Comparison of ENCODE assay signal across 8 mouse cellular contexts in the genomic region with DNA sequence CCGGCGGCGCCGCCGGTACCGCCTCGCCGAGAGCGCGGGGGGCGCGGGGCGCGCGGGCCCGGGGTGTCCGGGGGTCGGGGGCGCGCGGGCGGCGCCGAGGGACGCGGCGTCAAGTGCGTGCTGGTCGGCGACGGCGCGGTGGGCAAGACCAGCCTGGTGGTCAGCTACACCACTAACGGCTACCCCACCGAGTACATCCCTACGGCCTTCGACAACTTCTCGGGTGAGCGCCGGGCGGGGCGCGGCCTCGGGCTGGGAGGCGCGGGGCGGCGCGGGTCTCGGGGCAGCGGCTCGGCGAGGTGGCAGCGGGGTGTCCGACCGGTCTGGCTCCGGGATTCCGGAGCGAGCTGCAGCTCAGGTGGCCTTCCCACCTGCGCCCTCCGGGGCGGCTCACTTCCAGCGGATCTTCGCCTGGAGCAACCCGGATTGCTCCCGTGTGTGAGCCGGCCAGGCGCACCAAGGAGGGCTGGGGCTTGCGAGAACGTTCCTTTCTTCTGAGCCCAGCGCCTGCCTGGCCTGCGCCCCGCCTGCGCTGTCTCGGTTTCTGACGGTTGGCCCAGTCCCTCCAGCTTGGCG. TPM values are rescaled to one million over a fixed set of nuclear protein-coding genes. Genes with fewer than 3 reads are reported as not detected.
DNase-seq lines count a peak whose midpoint lies in the region; ATAC-seq and TF ChIP-seq lines count a peak whose summit lies in the region.

No protein-coding gene starts in this region.

- H3K27ac ChIP-seq in embryonic fibroblast, embryonic 13.5 days (ENCODE audit: insufficient read depth, low read length) = peak overlapping the region; percentile 41; the same call in 1 of the 2 replicates
- H3K27ac ChIP-seq in heart, embryonic 14.5 days (replicated peaks in 1 of 2; ENCODE audit: control insufficient read depth in 1 of 2, insufficient read depth in 1 of 2, low read depth in 2 of 2, low read length in 2 of 2) = peak overlapping the region; percentile 82 to 88
- peak overlapping the region; percentile 85 for H3K27ac ChIP-seq in lung, embryonic 15.5 days

- no peak for TF ChIP-seq CTCF in E14TG2a.4 (conservative IDR thresholded peaks at IDR 0.05; ENCODE audit: low read length)
- no peak for TF ChIP-seq CTCF in embryonic fibroblast, embryonic 13.5 days (IDR thresholded peaks at IDR 0.05; ENCODE audit: borderline replicate concordance, insufficient read depth, low read length)

- peaks cover 14% of the 10 kb centered on the region for H3K27me3 ChIP-seq in E14TG2a.4 (ENCODE audit: insufficient read depth, low read length)
- no peaks in the 10 kb centered on the region for H3K27me3 ChIP-seq in heart, embryonic 14.5 days (ENCODE audit: control insufficient read depth, insufficient read depth, low read length)
- H3K27me3 ChIP-seq in lung, embryonic 15.5 days = no peaks in the 10 kb centered on the region

- H3K9ac ChIP-seq in heart, embryonic 14.5 days (ENCODE audit: low read length) = peak overlapping the region; percentile 92
- peak overlapping the region; percentile 74 for H3K9ac ChIP-seq in lung, embryonic 15.5 days

- peak; percentile 52 for TF ChIP-seq POLR2A in embryonic fibroblast, embryonic 13.5 days (IDR thresholded peaks at IDR 0.05; ENCODE audit: low read depth, low read length)

- peaks cover 33% of the 10 kb centered on the region for H3K4me1 ChIP-seq in E14TG2a.4 (replicated peaks; ENCODE audit: low read depth, low read length)
- no peaks in the 10 kb centered on the region; the same call in 1 of the 2 replicates for H3K4me1 ChIP-seq in embryonic fibroblast, embryonic 13.5 days (ENCODE audit: control insufficient read depth, insufficient read depth, low read length)
- H3K4me1 ChIP-seq in heart, embryonic 14.5 days (ENCODE audit: control insufficient read depth in 2 of 2, insufficient read depth in 2 of 2, low read length in 2 of 2) = peaks cover 13 to 20% of the 10 kb centered on the region in 2 experiments
- peaks cover 56% of the 10 kb centered on the region for H3K4me1 ChIP-seq in lung, embryonic 15.5 days

- peak overlapping the region; percentile 83 for H3K4me3 ChIP-seq in E14TG2a.4 (replicated peaks; ENCODE audit: low read length)
- H3K4me3 ChIP-seq in embryonic fibroblast, embryonic 13.5 days (ENCODE audit: insufficient read depth, low read length) = peak overlapping the region; percentile 73
- peak overlapping the region; percentile 80 to 91 for H3K4me3 ChIP-seq in heart, embryonic 14.5 days (ENCODE audit: control insufficient read depth in 1 of 2, insufficient read depth in 1 of 2, low read depth in 1 of 2, low read length in 2 of 2)
- H3K4me3 ChIP-seq in lung, embryonic 15.5 days = peak overlapping the region; percentile 70

- H3K36me3 ChIP-seq in E14TG2a.4 (ENCODE audit: insufficient read depth, low read length) = peaks cover 14% of the 10 kb centered on the region
- H3K36me3 ChIP-seq in heart, embryonic 14.5 days (ENCODE audit: control insufficient read depth, insufficient read depth, low read length) = peaks cover 25% of the 10 kb centered on the region
- H3K36me3 ChIP-seq in lung, embryonic 15.5 days = peaks cover 21% of the 10 kb centered on the region

- WGBS in heart, embryonic 14.5 days = 2% methylated on average over 74 of the region's 77 CpGs
- WGBS in lung, embryonic 15.5 days = 1% methylated on average over 71 of the region's 77 CpGs

- 0 out of 2 replicates have a peak, but pooled peaks have one; percentile 22 for ATAC-seq in heart, embryonic 14.5 days (ENCODE audit: insufficient number of reproducible peaks, insufficient read depth, low FRiP score, low read depth)
- ATAC-seq in lung, embryonic 15.5 days (ENCODE audit: borderline replicate concordance, extremely low read depth, low FRiP score, low TSS enrichment) = peak; percentile 29; the same call in 1 of the 2 replicates

- peak; percentile 74 to 78 for DNase-seq in adrenal gland, postnatal 36 days
- peak; percentile 37 to 55 for DNase-seq in kidney, postnatal 25 days
- peak; percentile 70 for DNase-seq in ovary, postnatal 36 days (ENCODE audit: low spot score)
- DNase-seq in T-cell, adult 2 months (ENCODE audit: low spot score) = no peak

- H3K9me3 ChIP-seq in E14TG2a.4 (ENCODE audit: low read length) = no peaks in the 10 kb centered on the region
- H3K9me3 ChIP-seq in heart, embryonic 14.5 days (ENCODE audit: control insufficient read depth, low read length) = no peaks in the 10 kb centered on the region
- no peaks in the 10 kb centered on the region for H3K9me3 ChIP-seq in lung, embryonic 15.5 days

- H3K4me2 ChIP-seq in heart, embryonic 14.5 days (ENCODE audit: low read length) = peak overlapping the region; percentile 77
- H3K4me2 ChIP-seq in lung, embryonic 15.5 days = peak overlapping the region; percentile 68

RNA-seq across cellular contexts. Expression of gene Rhou, which starts 0.4 kb away (rescaled TPM):
- 10 to 100 TPM; 40.8 to 55.7 TPM for total RNA-seq in adrenal gland, postnatal 36 days (2021)
- polyA plus RNA-seq in embryonic fibroblast, embryonic 13.5 days (2011; ENCODE audit: insufficient read length, low read depth, missing spikeins) = 19.5 and 20.0 TPM in 2 replicates
- 10.0 and 11.4 TPM in 2 replicates for polyA plus RNA-seq in heart, embryonic 14.5 days (2014; fragmentation: Nextera tagmentation; extraction: Ambion mirVana)
- 7.9 and 9.3 TPM in 2 replicates for polyA plus RNA-seq in lung, embryonic 15.5 days (2015; fragmentation: Nextera tagmentation; extraction: Ambion mirVana)
